Mouse (Mus musculus) lung, adult 2 months (tissue): ENCODE results near the gene Nox4.
"Not testable (repeated sequence)": the region's sequence is repeated elsewhere in the genome, so short reads cannot be mapped to it uniquely, and the experiment has no call there.

Experiments
- CTCF ChIP-seq: fragments of 200-500 bp; IDR thresholded peaks from 2 replicates; pipeline ENCODE4 v1.5.1; 2011; ENCODE audit warnings: mild to moderate bottlenecking, low read length, control low read depth; ENCODE audit not compliant: insufficient read depth
- POLR2A ChIP-seq: fragments of 200-500 bp; IDR thresholded peaks from 2 replicates; pipeline ENCODE4 v1.6.1; 2011; ENCODE audit warnings: low read depth, mild to moderate bottlenecking, control low read depth, low read length, borderline replicate concordance; ENCODE audit errors: extremely low read depth

- not testable (repeated sequence) for TF ChIP-seq POLR2A
- TF ChIP-seq CTCF: peak; percentile 37; the same call in 1 of the 2 replicates
Observed at GRCm38 (mm10) chr7:87411373-87411772, 165.5 kb downstream of the Nox4 start.
